8 mouse cellular contexts compared by ENCODE assay signal in the genomic region with DNA sequence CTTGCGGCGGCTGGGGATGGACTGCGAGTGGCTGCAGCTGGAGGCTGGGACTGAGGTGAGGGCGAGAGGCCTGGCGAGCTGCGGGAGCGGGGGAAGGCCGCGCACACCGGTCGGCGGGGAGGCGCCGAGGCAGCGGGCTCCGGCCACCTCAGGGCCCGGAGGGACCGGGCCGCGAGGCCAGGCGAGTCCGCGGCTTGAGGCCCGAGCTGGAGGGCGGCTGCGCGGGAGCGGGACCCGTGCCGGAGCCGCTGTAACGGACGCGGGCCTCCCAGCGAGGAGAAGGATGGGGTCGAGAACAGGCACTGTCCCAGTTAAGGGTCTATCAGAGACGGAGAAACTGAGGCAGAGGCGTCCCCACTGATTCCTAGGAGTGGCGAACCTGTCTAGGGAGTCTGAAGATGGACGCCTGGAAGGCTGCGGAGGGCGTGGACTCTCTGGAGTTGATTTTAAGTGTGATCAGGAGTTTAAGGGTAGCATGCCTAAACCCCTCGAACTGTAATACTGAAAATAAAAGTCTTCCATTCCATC. TPM values are rescaled to one million over a fixed set of nuclear protein-coding genes. Genes with fewer than 3 reads are reported as not detected.
DNase-seq lines count a peak whose midpoint lies in the region; ATAC-seq and TF ChIP-seq lines count a peak whose summit lies in the region.

No protein-coding gene starts in this region.

- H3K27me3 ChIP-seq in heart, embryonic 13.5 days (replicated peaks): no peaks in the 10 kb centered on the region
- H3K27me3 ChIP-seq in limb, embryonic 14.5 days (ENCODE audit: control insufficient read depth, insufficient read depth, low read length): no peaks in the 10 kb centered on the region

- TF ChIP-seq POLR2A in embryonic fibroblast, embryonic 13.5 days (IDR thresholded peaks at IDR 0.05; ENCODE audit: low read depth, low read length): no peak
- no peak for TF ChIP-seq POLR2A in limb, embryonic 14.5 days (IDR thresholded peaks at IDR 0.05; ENCODE audit: borderline replicate concordance, extremely low read depth, insufficient read depth, insufficient read length)

- WGBS in heart, embryonic 13.5 days: under 1% methylated on average over 43 of the region's 43 CpGs
- WGBS in limb, embryonic 14.5 days: 1% methylated on average over 29 of the region's 43 CpGs

- ATAC-seq in heart, embryonic 13.5 days (ENCODE audit: extremely low read depth, insufficient number of reproducible peaks, low FRiP score, low TSS enrichment): peak; percentile 27; the same call in 1 of the 2 replicates
- peak; percentile 60; the same call in 1 of the 2 replicates for ATAC-seq in limb, embryonic 14.5 days (ENCODE audit: low FRiP score, low read depth)

- no peaks in the 10 kb centered on the region for H3K9me3 ChIP-seq in heart, embryonic 13.5 days
- no peaks in the 10 kb centered on the region for H3K9me3 ChIP-seq in ES-E14 (ENCODE audit: control insufficient read depth, insufficient read depth, low read depth, low read length)
- H3K9me3 ChIP-seq in limb, embryonic 14.5 days (ENCODE audit: control insufficient read depth, low read length): no peaks in the 10 kb centered on the region

- H3K4me3 ChIP-seq in heart, embryonic 13.5 days: peak overlapping the region; percentile 89
- peak overlapping the region; percentile 78 to 88 for H3K4me3 ChIP-seq in ES-E14 (ENCODE audit: insufficient read depth in 1 of 2, low read depth in 1 of 2, low read length in 2 of 2, poor library complexity in 1 of 2, severe bottlenecking in 1 of 2)
- H3K4me3 ChIP-seq in embryonic fibroblast, embryonic 13.5 days (ENCODE audit: insufficient read depth, low read length): peak overlapping the region; percentile 98
- H3K4me3 ChIP-seq in limb, embryonic 14.5 days (replicated peaks; ENCODE audit: low read length): peak overlapping the region; percentile 91

- peaks cover 26% of the 10 kb centered on the region for H3K36me3 ChIP-seq in heart, embryonic 13.5 days
- H3K36me3 ChIP-seq in ES-E14 (ENCODE audit: control insufficient read depth, insufficient read depth, low read length, poor library complexity, severe bottlenecking): no peaks in the 10 kb centered on the region; the same call in 1 of the 2 replicates
- peaks cover 14% of the 10 kb centered on the region for H3K36me3 ChIP-seq in limb, embryonic 14.5 days (ENCODE audit: control insufficient read depth, insufficient read depth, low read length)

- peak overlapping the region; percentile 98 for H3K9ac ChIP-seq in heart, embryonic 13.5 days
- peak overlapping the region; percentile 95 for H3K9ac ChIP-seq in ES-E14 (ENCODE audit: insufficient read depth, low read depth, low read length, poor library complexity, severe bottlenecking)
- peak overlapping the region; percentile 98 for H3K9ac ChIP-seq in limb, embryonic 14.5 days (ENCODE audit: low read depth, low read length, severe bottlenecking)

- H3K4me2 ChIP-seq in heart, embryonic 13.5 days: peak overlapping the region; percentile 89
- peak overlapping the region; percentile 86 for H3K4me2 ChIP-seq in limb, embryonic 14.5 days (replicated peaks; ENCODE audit: low read depth, low read length, severe bottlenecking)

- peaks cover 43% of the 10 kb centered on the region for H3K4me1 ChIP-seq in heart, embryonic 13.5 days
- H3K4me1 ChIP-seq in ES-E14 (ENCODE audit: control insufficient read depth in 2 of 2, insufficient read depth in 2 of 2, low read length in 2 of 2, poor library complexity in 1 of 2): peaks cover 3 to 17% of the 10 kb centered on the region in 2 experiments; a peak in 3 of 4 replicates
- no peaks in the 10 kb centered on the region for H3K4me1 ChIP-seq in embryonic fibroblast, embryonic 13.5 days (ENCODE audit: control insufficient read depth, insufficient read depth, low read length)
- peaks cover 9% of the 10 kb centered on the region; the same call in 1 of the 2 replicates for H3K4me1 ChIP-seq in limb, embryonic 14.5 days (ENCODE audit: control insufficient read depth, insufficient read depth, low read length)

- peak overlapping the region; percentile 96 for H3K27ac ChIP-seq in heart, embryonic 13.5 days (replicated peaks)
- peak overlapping the region; percentile 57 for H3K27ac ChIP-seq in ES-E14 (ENCODE audit: insufficient read depth, low read depth, low read length, poor library complexity, severe bottlenecking)
- peak overlapping the region; percentile 68 for H3K27ac ChIP-seq in embryonic fibroblast, embryonic 13.5 days (ENCODE audit: insufficient read depth, low read length)
- H3K27ac ChIP-seq in limb, embryonic 14.5 days (replicated peaks; ENCODE audit: low read depth, low read length): peak overlapping the region; percentile 95

- in situ Hi-C loops in ES-E14 (cut with MboI; ENCODE audit: low sequenced_read_pairs in 2 of 2, unreplicated experiment in 2 of 2): no loop called here

- TF ChIP-seq CTCF in embryonic fibroblast, embryonic 13.5 days (IDR thresholded peaks at IDR 0.05; ENCODE audit: borderline replicate concordance, insufficient read depth, low read length): no peak

- DNase-seq in heart, adult 8-10 months (ENCODE audit: low spot score): no peak
- DNase-seq in ES-E14 (ENCODE audit: low read depth, low spot score): no peak
- DNase-seq in limb, embryonic 14.5 days (ENCODE audit: low spot score): no peak
- peak; percentile 21 for DNase-seq in retina, postnatal 1 day
- no peak for DNase-seq in gastrocnemius, postnatal 10 days
- DNase-seq in right cerebral cortex, postnatal 14 days: no peak

TF ChIP-seq in ES-E14, 5 proteins besides CTCF, POLR2A, EP300 and RAD21:
- TF ChIP-seq MAFK (IDR thresholded peaks at IDR 0.05; ENCODE audit: insufficient read depth, low read depth, low read length): no peak
- no peak for TF ChIP-seq HCFC1 (IDR thresholded peaks at IDR 0.05; ENCODE audit: borderline replicate concordance, insufficient read depth, low read length)
- no peak for TF ChIP-seq CHD2 (IDR thresholded peaks at IDR 0.05; ENCODE audit: low read depth, low read length)
- no peak for TF ChIP-seq ZNF384 (IDR thresholded peaks at IDR 0.05; ENCODE audit: low read depth, low read length)
- TF ChIP-seq ZC3H11A (IDR thresholded peaks at IDR 0.05; ENCODE audit: borderline replicate concordance, low read depth, low read length): no peak

RNA-seq across cellular contexts. Expression of gene Gm28043, which starts 0.4 kb away (rescaled TPM):
- polyA plus RNA-seq in heart, embryonic 13.5 days (2015; fragmentation: Nextera tagmentation; extraction: Ambion mirVana): 1.5 and 1.6 TPM in 2 replicates
- 1 to 10 TPM in 2 of 4 experiments, under 1 TPM in 2; 0.78 to 1.3 (median 0.91) TPM for total RNA-seq in heart, adult 8-10 months (2022)
- total RNA-seq in ES-E14 (2012; rRNA removed): 8.6 and 10.2 TPM in 2 replicates
- polyA plus RNA-seq in embryonic fibroblast, embryonic 13.5 days (2011; ENCODE audit: insufficient read length, low read depth, missing spikeins): 2.1 and 2.7 TPM in 2 replicates
- 2.6 and 2.8 TPM in 2 replicates for polyA plus RNA-seq in limb, embryonic 14.5 days (2012; rRNA removed)
- polyA plus RNA-seq in limb, embryonic 14.5 days (2014; fragmentation: Nextera tagmentation; extraction: Ambion mirVana): 3.5 and 3.6 TPM in 2 replicates
- total RNA-seq in gastrocnemius, postnatal 10 days (2021): 1 to 10 TPM in 1 of 2 experiments, under 1 TPM in 1; 0.96 to 1.8 TPM

RNA-seq across cellular contexts. Expression of gene Rnf8, which starts 0.5 kb away (rescaled TPM):
- 47.7 and 54.1 TPM in 2 replicates for polyA plus RNA-seq in heart, embryonic 13.5 days (2015; fragmentation: Nextera tagmentation; extraction: Ambion mirVana)
- 10 to 100 TPM; 16.1 to 20.7 (median 18.9) TPM for total RNA-seq in heart, adult 8-10 months (2022)
- total RNA-seq in ES-E14 (2012; rRNA removed): 30.0 and 37.2 TPM in 2 replicates
- polyA plus RNA-seq in embryonic fibroblast, embryonic 13.5 days (2011; ENCODE audit: insufficient read length, low read depth, missing spikeins): 22.9 and 32.4 TPM in 2 replicates
- polyA plus RNA-seq in limb, embryonic 14.5 days (2012; rRNA removed): 37.9 and 55.5 TPM in 2 replicates
- polyA plus RNA-seq in limb, embryonic 14.5 days (2014; fragmentation: Nextera tagmentation; extraction: Ambion mirVana): 75.4 and 90.7 TPM in 2 replicates
- 10 to 100 TPM; 27.2 to 29.1 TPM for total RNA-seq in gastrocnemius, postnatal 10 days (2021)

RNA-seq across cellular contexts. Expression of gene Cmtr1, which starts 45.3 kb away (rescaled TPM):
- 87.9 and 91.2 TPM in 2 replicates for polyA plus RNA-seq in heart, embryonic 13.5 days (2015; fragmentation: Nextera tagmentation; extraction: Ambion mirVana)
- total RNA-seq in heart, adult 8-10 months (2022): 10 to 100 TPM; 57.5 to 79.0 (median 65.0) TPM
- 130 and 183 TPM in 2 replicates for total RNA-seq in ES-E14 (2012; rRNA removed)
- 68.9 and 76.3 TPM in 2 replicates for polyA plus RNA-seq in embryonic fibroblast, embryonic 13.5 days (2011; ENCODE audit: insufficient read length, low read depth, missing spikeins)
- 42.8 and 54.3 TPM in 2 replicates for polyA plus RNA-seq in limb, embryonic 14.5 days (2012; rRNA removed)
- polyA plus RNA-seq in limb, embryonic 14.5 days (2014; fragmentation: Nextera tagmentation; extraction: Ambion mirVana): 95.8 and 109 TPM in 2 replicates
- 10 to 100 TPM; 46.1 to 51.9 TPM for total RNA-seq in gastrocnemius, postnatal 10 days (2021)
